28 mouse cellular contexts compared by ENCODE assay signal in the genomic region with DNA sequence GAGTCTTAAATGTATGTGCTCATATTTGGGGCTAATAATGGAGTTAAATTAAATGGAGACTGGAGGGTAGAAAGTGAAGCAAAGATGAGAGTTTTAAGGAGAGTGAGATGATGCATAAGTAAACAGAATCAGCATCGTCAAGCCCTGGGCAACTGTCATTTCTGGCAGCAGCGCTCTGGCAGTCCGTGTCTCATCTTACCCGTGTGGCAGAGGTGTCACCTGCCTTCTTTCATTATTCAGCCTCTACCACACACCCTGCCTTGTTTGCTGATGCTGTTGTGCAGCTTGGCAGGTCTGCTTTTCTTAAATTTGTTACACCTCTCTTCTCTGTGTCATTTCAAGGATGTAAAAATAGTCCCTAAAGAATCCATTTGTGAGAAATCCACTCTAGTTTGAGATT. TPM values are rescaled to one million over a fixed set of nuclear protein-coding genes. Genes with fewer than 3 reads are reported as not detected.
"Had no signal": no experiment of that assay in that cellular context is flagged by ENCODE, and none has a peak within 500 bp of the region (broad histone marks: within the 10 kb centered on the region; RNA-seq: fewer than 3 reads in every experiment).

No protein-coding gene starts in this region.

- H3K4me1 ChIP-seq: hindbrain, embryonic 13.5 days; hindbrain, embryonic 15.5 days; kidney, embryonic 15.5 days; limb, embryonic 13.5 days; limb, embryonic 15.5 days; liver, embryonic 12.5 days had no signal

- H3K27ac ChIP-seq: heart, adult 2 months; heart, embryonic 13.5 days; heart, embryonic 15.5 days; hindbrain, embryonic 13.5 days; hindbrain, embryonic 15.5 days; hindbrain, postnatal 0 days; kidney, embryonic 15.5 days; kidney, postnatal 0 days; left cerebral cortex, adult 2 months; limb, embryonic 13.5 days; limb, embryonic 15.5 days; liver, embryonic 12.5 days had no signal

- H3K4me2 ChIP-seq: heart, embryonic 11.5 days; heart, embryonic 13.5 days; heart, embryonic 15.5 days; hindbrain, embryonic 13.5 days; hindbrain, embryonic 15.5 days; kidney, embryonic 15.5 days; limb, embryonic 13.5 days; limb, embryonic 15.5 days; liver, embryonic 12.5 days had no signal

- H3K36me3 ChIP-seq: heart, embryonic 13.5 days; heart, embryonic 15.5 days; hindbrain, embryonic 13.5 days; hindbrain, embryonic 15.5 days; kidney, embryonic 15.5 days; limb, embryonic 13.5 days; limb, embryonic 15.5 days; liver, embryonic 12.5 days had no signal

- H3K9ac ChIP-seq: heart, embryonic 13.5 days; heart, embryonic 15.5 days; hindbrain, embryonic 13.5 days; hindbrain, embryonic 15.5 days; kidney, embryonic 15.5 days; limb, embryonic 13.5 days; limb, embryonic 15.5 days; liver, embryonic 12.5 days had no signal

- ATAC-seq: hindbrain, postnatal 0 days; intestine, embryonic 16.5 days; liver, embryonic 12.5 days had no signal

- H3K9me3 ChIP-seq: heart, embryonic 13.5 days; heart, embryonic 15.5 days; hindbrain, embryonic 13.5 days; hindbrain, embryonic 15.5 days; kidney, embryonic 15.5 days; limb, embryonic 13.5 days; limb, embryonic 15.5 days; liver, embryonic 12.5 days had no signal

- DNase-seq: gastrocnemius, postnatal 14 days; gastrocnemius, postnatal 36 days; heart, adult 11 months; heart, adult 2 months; heart, postnatal 14 days; heart, postnatal 36 days; kidney, adult 11 months; kidney, adult 2 months; kidney, adult 9 months; kidney, postnatal 14 days; kidney, postnatal 36 days; layer of hippocampus, adult 9-11 months; layer of hippocampus, postnatal 36 days had no signal

- H3K4me3 ChIP-seq: heart, adult 2 months; heart, embryonic 13.5 days; heart, embryonic 15.5 days; hindbrain, embryonic 13.5 days; hindbrain, embryonic 15.5 days; kidney, embryonic 15.5 days; left cerebral cortex, adult 2 months; limb, embryonic 13.5 days; limb, embryonic 15.5 days; liver, embryonic 12.5 days had no signal

- H3K27me3 ChIP-seq: heart, embryonic 13.5 days; heart, embryonic 15.5 days; hindbrain, embryonic 13.5 days; hindbrain, embryonic 15.5 days; kidney, embryonic 15.5 days; limb, embryonic 13.5 days; limb, embryonic 15.5 days; liver, embryonic 12.5 days had no signal

RNA-seq across cellular contexts. Expression of a gene that starts 33.4 kb away (rescaled TPM):
- total RNA-seq: gastrocnemius, postnatal 36 days; heart, adult 2 months; heart, postnatal 36 days; left cerebral cortex, adult 2 months had no signal
- polyA plus RNA-seq: large intestine, adult 2 months had no signal

RNA-seq across cellular contexts. Expression of a gene that starts 43.6 kb away (rescaled TPM):
- total RNA-seq: liver, adult 2 months had no signal
- polyA plus RNA-seq: liver, adult 2 months had no signal
